Mouse (Mus musculus) midbrain, embryonic 14.5 days (tissue): Measurements from ENCODE around the gene Map2k3. TPM values are rescaled to one million over a fixed set of nuclear protein-coding genes. Genes with fewer than 3 reads are reported as not detected.

Experiments used
- ATAC-seq: fragments of 200-750 bp; cut with Nextera tagmentation; 2 replicates; pipeline ENCODE4 v1.8.0; 2017; ENCODE audit warnings: moderate number of reproducible peaks, moderate library complexity; ENCODE audit not compliant: low FRiP score, low TSS enrichment
- DNase-seq: peaks from one replicate; pipeline ENCODE4 v3.0.0-alpha.2; 2015
- H3K27ac ChIP-seq: fragments of 300-500 bp; sonication (generic); replicated peaks from 2 replicates; pipeline ENCODE4 v1.5.1; 2014; ENCODE audit warnings: mild to moderate bottlenecking, low read depth, low read length, moderate library complexity
- H3K27me3 ChIP-seq: fragments of 300-500 bp; sonication (generic); 2 replicates; pipeline ENCODE4 v1.6.1; 2014; ENCODE audit warnings: low read length, control low read depth, mixed read lengths; ENCODE audit not compliant: control insufficient read depth, insufficient read depth
- H3K36me3 ChIP-seq: fragments of 300-500 bp; sonication (generic); 2 replicates; pipeline ENCODE4 v1.6.1; 2014; ENCODE audit warnings: low read length, control low read depth; ENCODE audit not compliant: control insufficient read depth, insufficient read depth
- H3K4me1 ChIP-seq: fragments of 300-500 bp; sonication (generic); 2 replicates; pipeline ENCODE4 v1.6.1; 2014; ENCODE audit warnings: mild to moderate bottlenecking, antibody characterized with exemption, low read length, control low read depth; ENCODE audit not compliant: control insufficient read depth, insufficient read depth
- H3K4me2 ChIP-seq: fragments of 300-500 bp; sonication (generic); 2 replicates; pipeline ENCODE4 v1.6.1; 2014; ENCODE audit warnings: mild to moderate bottlenecking, low read length, moderate library complexity
- H3K4me3 ChIP-seq: fragments of 300-500 bp; sonication (generic); replicated peaks from 2 replicates; pipeline ENCODE4 v1.5.1; 2014; ENCODE audit warnings: low read depth, low read length
- H3K9ac ChIP-seq: fragments of 300-500 bp; sonication (generic); replicated peaks from 2 replicates; pipeline ENCODE4 v1.6.1; 2014; ENCODE audit warnings: mild to moderate bottlenecking, low read length, moderate library complexity
- H3K9me3 ChIP-seq: fragments of 300-500 bp; sonication (generic); 2 replicates; pipeline ENCODE4 v1.6.1; 2016; ENCODE audit warnings: low read length, control low read depth, mixed read lengths; ENCODE audit not compliant: control insufficient read depth
- WGBS: fragments of 180-500 bp; shearing (Covaris S2); extraction: QIAGEN DNeasy Blood & Tissue Kit; methylation state at CpG from one replicate; pipeline ENCODE4 v1.1.7; 2014; 5-methylcytosine and 5-hydroxymethylcytosine counted together
- polyA plus RNA-seq: library from polyadenylated mRNA; unstranded; fragments of >200 nt; fragmentation: Nextera tagmentation; extraction: Ambion mirVana; gene quantifications from 2 replicates; pipeline ENCODE4 v1.2.1, GENCODE M21; 2014

Map2k3 gene
- polyA plus RNA-seq, 1 experiment from 2014 or later: 23.2 TPM

DNA sequence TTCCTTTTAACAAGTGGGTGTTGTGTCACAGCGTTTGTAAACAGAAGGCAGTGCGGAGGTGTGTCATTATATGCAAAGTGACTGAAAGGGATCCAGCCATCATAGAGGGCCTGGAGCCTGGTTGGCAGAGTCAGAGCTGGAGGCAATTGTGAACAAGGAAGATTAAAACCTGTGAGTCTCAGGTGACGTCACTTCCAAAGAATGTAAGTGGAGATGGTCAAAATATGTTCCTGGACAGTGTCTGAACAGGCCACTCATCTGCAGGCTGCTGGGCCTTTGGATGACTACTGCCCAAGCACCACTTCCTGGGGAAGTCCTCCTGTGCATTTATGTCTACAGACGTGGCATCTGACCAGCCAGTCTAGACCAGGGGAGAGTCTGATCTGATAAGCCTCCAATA is 16.6 kb upstream of the Map2k3 start:
- 77% methylated on average over 4 of the region's 4 CpGs for WGBS
- no peaks in the 10 kb centered on the region for H3K27me3 ChIP-seq
- H3K9me3 ChIP-seq: no peaks in the 10 kb centered on the region
- H3K4me2 ChIP-seq: no peak overlapping the region
- H3K4me1 ChIP-seq: peaks cover 20% of the 10 kb centered on the region
- H3K36me3 ChIP-seq: no peaks in the 10 kb centered on the region
- ATAC-seq (no peak), DNase-seq (no peak)
- no peak overlapping the region for H3K9ac ChIP-seq
- H3K27ac ChIP-seq: no peak overlapping the region
- H3K4me3 ChIP-seq: no peak overlapping the region

DNA sequence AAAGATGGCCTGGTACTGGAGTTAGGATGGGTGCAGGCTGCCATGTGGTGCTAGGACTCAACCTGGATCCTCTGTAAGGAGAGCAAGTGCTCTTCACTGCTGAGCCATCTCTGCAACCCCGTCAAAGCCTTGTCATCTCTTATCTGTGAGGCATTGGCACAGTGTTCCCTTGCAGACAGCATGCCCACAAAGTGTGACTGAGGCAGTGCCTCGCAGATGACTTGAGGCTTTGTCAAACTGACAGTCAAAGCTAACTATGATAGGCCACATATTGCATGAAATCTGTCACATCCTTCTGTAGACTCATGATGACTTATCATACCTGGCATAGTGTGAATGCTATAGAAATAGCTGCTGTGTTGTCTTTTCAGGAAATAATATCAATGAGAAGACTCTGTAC is 11.8 kb upstream of the Map2k3 start:
- Histone ChIP-seq H3K27me3 (no peaks in the 10 kb centered on the region), H3K36me3 (0 out of 2 replicates have a peak, but pooled peaks cover 3% of the 10 kb centered on the region), H3K27ac (no peak overlapping the region), H3K4me2 (no peak overlapping the region), H3K4me1 (no peaks in the 10 kb centered on the region; the same call in 1 of the 2 replicates), H3K4me3 (no peak overlapping the region), H3K9me3 (no peaks in the 10 kb centered on the region), H3K9ac (no peak overlapping the region)
- DNase-seq: no peak
- 82% methylated on average over 2 of the region's 2 CpGs for WGBS
- ATAC-seq: no peak

DNA sequence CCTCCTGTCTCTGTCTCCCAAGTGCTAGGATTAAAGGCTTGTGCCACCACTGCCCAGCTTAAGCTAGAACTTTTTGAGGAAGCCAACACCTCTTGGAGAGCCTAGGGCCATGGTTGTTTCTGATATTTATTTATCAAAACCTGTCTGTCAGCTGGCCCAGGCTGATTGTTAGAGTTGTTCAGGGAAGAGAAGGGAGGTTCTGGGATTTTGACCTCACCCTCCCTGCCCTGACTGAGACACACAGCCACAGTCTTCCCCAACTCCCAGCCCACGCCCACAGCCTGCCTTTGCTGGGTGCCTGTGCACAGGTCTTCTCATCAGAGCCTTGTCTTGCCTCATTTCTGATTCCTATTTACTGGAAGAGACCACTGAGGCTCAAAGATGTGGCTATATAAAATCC is 9.6 kb upstream of the Map2k3 start:
- H3K27me3 ChIP-seq: no peaks in the 10 kb centered on the region
- no peak overlapping the region for H3K27ac ChIP-seq
- H3K9me3 ChIP-seq: no peaks in the 10 kb centered on the region
- DNase-seq (no peak), ATAC-seq (no peak)
- H3K4me2 ChIP-seq: no peak overlapping the region
- H3K4me1 ChIP-seq: 0 out of 2 replicates have a peak, but pooled peaks cover 2% of the 10 kb centered on the region
- no peak overlapping the region for H3K4me3 ChIP-seq
- 78% methylated on average over 1 of the region's 1 CpGs for WGBS
- no peak overlapping the region for H3K9ac ChIP-seq
- H3K36me3 ChIP-seq: 0 out of 2 replicates have a peak, but pooled peaks cover 3% of the 10 kb centered on the region

DNA sequence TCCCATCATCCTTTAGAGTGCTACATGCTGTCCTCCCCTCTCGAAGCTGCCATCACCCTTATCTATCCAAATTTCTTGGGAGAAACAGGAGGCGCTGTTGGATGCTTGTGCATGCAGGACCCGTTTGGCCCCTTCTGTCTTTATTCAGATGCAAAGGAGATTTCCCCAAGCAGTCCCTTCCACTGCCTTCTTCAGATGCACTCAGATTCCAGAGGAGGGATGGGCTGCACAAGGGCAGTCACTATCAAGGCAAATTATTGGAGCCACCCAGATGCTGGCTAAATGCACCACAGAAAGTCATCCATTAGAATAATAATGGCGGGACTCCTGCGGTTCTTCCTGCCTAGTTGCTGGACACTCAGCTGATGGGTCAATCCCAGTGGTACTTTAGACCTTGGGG is 8.9 kb upstream of the Map2k3 start:
- H3K36me3 ChIP-seq: 0 out of 2 replicates have a peak, but pooled peaks cover 3% of the 10 kb centered on the region
- no peak overlapping the region for H3K9ac ChIP-seq
- 60% methylated on average over 5 of the region's 5 CpGs for WGBS
- H3K9me3 ChIP-seq: no peaks in the 10 kb centered on the region
- no peak overlapping the region for H3K4me2 ChIP-seq
- ATAC-seq (no peak), DNase-seq (no peak)
- no peak overlapping the region for H3K4me3 ChIP-seq
- no peaks in the 10 kb centered on the region for H3K27me3 ChIP-seq
- no peak overlapping the region for H3K27ac ChIP-seq
- 0 out of 2 replicates have a peak, but pooled peaks cover 8% of the 10 kb centered on the region for H3K4me1 ChIP-seq

DNA sequence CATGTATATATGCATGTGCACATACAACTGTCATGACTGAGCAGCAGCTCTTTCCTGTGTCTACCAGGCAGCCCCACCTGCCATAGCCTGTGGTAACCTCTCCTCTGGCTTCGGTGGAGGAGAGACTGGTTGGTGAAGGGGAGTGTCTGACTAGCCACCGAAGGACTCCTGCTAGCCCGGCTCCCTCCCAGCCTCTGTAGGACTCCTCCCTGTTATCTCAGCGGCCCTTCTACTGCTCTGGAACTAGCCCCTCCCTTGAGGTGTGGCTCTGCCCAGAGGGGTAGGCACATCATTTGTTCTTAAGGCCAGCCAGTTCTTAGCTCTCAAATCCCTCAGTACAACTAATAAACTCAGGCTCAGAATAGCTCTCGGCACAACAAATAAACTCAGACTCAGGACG is 7.3 kb upstream of the Map2k3 start:
- Histone ChIP-seq H3K4me1 (0 out of 2 replicates have a peak, but pooled peaks cover 8% of the 10 kb centered on the region), H3K27me3 (no peaks in the 10 kb centered on the region), H3K36me3 (0 out of 2 replicates have a peak, but pooled peaks cover 3% of the 10 kb centered on the region), H3K4me2 (no peak overlapping the region), H3K9ac (no peak overlapping the region), H3K27ac (no peak overlapping the region), H3K4me3 (no peak overlapping the region), H3K9me3 (no peaks in the 10 kb centered on the region)
- no peak for DNase-seq
- WGBS: 49% methylated on average over 6 of the region's 6 CpGs
- no peak for ATAC-seq

DNA sequence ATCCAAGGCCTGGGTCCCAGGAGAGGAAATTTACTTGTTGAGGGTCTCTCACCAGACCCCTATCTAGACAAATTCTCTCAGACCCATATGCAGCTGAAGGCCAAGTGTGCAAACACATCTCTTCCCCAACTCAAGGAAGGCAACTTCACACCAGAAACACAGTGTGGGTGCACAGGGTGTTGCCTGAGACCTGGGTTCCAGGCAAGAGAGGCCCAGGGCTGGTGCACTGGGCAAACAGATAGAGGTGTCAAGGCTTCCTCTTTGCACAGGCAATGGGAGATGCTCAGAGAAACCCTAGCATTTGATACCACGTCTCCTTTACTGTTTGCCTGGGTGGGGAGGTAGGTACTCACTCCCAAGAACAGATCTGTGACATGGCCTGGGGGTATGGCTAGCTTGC is 6.9 kb upstream of the Map2k3 start:
- no peak overlapping the region for H3K4me2 ChIP-seq
- ATAC-seq (no peak), DNase-seq (no peak)
- WGBS: 89% methylated on average over 1 of the region's 1 CpGs
- H3K4me1 ChIP-seq: 0 out of 2 replicates have a peak, but pooled peaks cover 8% of the 10 kb centered on the region
- H3K36me3 ChIP-seq: 0 out of 2 replicates have a peak, but pooled peaks cover 3% of the 10 kb centered on the region
- no peaks in the 10 kb centered on the region for H3K9me3 ChIP-seq
- no peak overlapping the region for H3K27ac ChIP-seq
- no peaks in the 10 kb centered on the region for H3K27me3 ChIP-seq
- H3K4me3 ChIP-seq: no peak overlapping the region
- H3K9ac ChIP-seq: no peak overlapping the region

DNA sequence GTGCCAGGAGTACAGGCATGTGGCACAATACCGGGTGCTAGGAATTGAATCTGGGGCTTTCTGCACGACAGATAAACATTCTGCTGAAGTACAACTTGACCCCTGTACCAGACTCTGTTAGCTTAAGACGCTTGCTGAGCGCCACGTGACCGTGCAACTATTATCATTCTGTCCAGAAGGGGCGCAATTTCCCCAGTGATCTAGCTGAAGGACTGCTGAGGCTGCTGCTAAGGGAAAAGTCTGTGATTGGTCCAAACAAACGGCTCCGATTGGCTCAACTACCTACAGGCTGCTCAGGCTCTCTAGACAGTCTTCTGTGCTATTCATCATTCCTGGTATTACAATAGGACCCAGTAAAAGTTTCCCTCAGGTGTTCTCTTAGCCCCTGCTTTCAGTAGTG is 4.6 kb upstream of the Map2k3 start:
- peak; percentile 95 for DNase-seq
- peak; percentile 70 for ATAC-seq
- H3K27ac ChIP-seq: no peak overlapping the region
- no peaks in the 10 kb centered on the region for H3K9me3 ChIP-seq
- H3K27me3 ChIP-seq: no peaks in the 10 kb centered on the region
- no peak overlapping the region for H3K9ac ChIP-seq
- H3K4me3 ChIP-seq: peak overlapping the region; percentile 22
- H3K36me3 ChIP-seq: no peaks in the 10 kb centered on the region
- peaks cover 11% of the 10 kb centered on the region; the same call in 1 of the 2 replicates for H3K4me1 ChIP-seq
- under 1% methylated on average over 9 of the region's 9 CpGs for WGBS
- peak overlapping the region; percentile 50 for H3K4me2 ChIP-seq

DNA sequence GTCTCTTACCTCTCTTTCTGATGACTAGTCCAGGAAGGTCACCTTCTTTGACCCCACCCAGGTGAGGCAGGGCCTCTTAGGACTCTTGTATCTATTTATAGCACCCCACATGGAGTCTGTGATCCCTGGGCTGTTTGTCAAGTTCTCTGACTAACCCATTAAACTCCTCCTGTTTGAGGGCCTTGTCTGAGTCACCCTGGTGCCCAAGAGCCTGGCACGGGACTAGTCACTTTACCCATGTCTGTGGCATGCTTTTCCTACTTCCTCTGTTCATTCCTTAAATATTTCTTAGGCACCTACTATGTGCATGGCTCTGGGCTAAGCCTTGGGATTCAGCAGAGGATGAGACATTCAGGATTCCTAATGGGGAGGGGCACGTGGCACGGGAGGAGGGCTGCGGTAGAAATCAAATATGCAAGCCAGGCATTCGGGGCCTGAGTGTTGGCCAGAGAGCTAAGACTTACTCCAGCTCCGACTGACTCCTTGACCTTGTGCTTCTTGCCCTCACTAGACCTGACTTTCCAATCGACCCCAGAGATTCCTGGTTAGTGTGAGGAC is 1.0 kb upstream of the Map2k3 start:
- 26% methylated on average over 7 of the region's 7 CpGs for WGBS
- ATAC-seq (no peak), DNase-seq (no peak)
- peak overlapping the region; percentile 72 for H3K4me2 ChIP-seq
- H3K4me3 ChIP-seq: peak overlapping the region; percentile 83
- H3K9me3 ChIP-seq: no peaks in the 10 kb centered on the region
- H3K27ac ChIP-seq: no peak overlapping the region
- no peaks in the 10 kb centered on the region for H3K36me3 ChIP-seq
- peak overlapping the region; percentile 69; the same call in 1 of the 2 replicates for H3K9ac ChIP-seq
- peaks cover 19% of the 10 kb centered on the region for H3K4me1 ChIP-seq
- H3K27me3 ChIP-seq: no peaks in the 10 kb centered on the region

DNA sequence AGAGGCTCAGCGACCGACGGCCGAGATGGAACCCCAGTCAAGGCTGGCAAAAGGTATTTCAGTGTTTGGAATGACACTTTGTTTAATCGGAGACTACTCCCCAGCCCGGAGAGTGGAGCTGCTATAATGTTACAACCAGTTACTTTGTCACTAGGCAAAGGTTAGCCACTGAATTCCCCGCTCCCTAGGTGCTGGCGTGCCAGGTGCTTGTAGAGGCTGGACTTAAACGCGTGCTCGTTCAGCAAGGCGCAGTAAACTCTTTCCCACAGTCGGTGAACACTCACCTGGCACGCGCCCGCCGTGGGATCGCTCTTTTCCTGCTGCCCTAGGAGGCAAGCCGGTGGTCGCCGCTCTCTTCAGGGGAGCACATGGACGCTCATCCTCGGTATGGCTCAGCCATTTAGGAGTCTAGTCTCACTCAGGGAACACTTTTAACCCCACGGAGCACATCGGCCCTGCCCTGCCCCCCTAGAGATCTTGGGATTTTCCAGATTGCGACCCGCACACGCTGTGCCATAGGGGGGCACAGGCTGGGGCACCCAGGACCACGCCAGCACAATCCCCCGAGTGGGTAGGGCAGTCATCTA is 458 bp upstream of the Map2k3 start:
- peak; percentile 56; the same call in 1 of the 2 replicates for ATAC-seq
- Histone ChIP-seq H3K27ac (no peak overlapping the region), H3K4me1 (peaks cover 19% of the 10 kb centered on the region), H3K9ac (peak overlapping the region; percentile 69; the same call in 1 of the 2 replicates), H3K4me3 (peak overlapping the region; percentile 83), H3K9me3 (no peaks in the 10 kb centered on the region), H3K4me2 (peak overlapping the region; percentile 72), H3K36me3 (no peaks in the 10 kb centered on the region), H3K27me3 (no peaks in the 10 kb centered on the region)
- DNase-seq: no peak
- WGBS: 3% methylated on average over 30 of the region's 30 CpGs
